Mouse (Mus musculus) intestine, postnatal 0 days (tissue): ENCODE measurements around the gene Sumo2. TPM values are rescaled to one million over a fixed set of nuclear protein-coding genes. Genes with fewer than 3 reads are reported as not detected.
A peak's percentile ranks its signal among the peaks of the same experiment; 100 is the strongest.

Experiments
- ATAC-seq: fragments of 200-750 bp; cut with Nextera tagmentation; 2 replicates; pipeline ENCODE4 v1.8.0; 2017; ENCODE audit warnings: mild to moderate bottlenecking, moderate TSS enrichment, moderate library complexity
- H3K27ac ChIP-seq: fragments of 300-500 bp; sonication (generic); 2 replicates; pipeline ENCODE4 v1.5.1; 2014; ENCODE audit warnings: mild to moderate bottlenecking, low read depth, low read length, moderate library complexity
- H3K27me3 ChIP-seq: fragments of 300-500 bp; sonication (generic); replicated peaks from 2 replicates; pipeline ENCODE4 v1.6.1; 2014; ENCODE audit warnings: low read length, mixed read lengths; ENCODE audit not compliant: control insufficient read depth, insufficient read depth
- H3K36me3 ChIP-seq: fragments of 300-500 bp; sonication (generic); 2 replicates; pipeline ENCODE4 v1.6.1; 2014; ENCODE audit warnings: mild to moderate bottlenecking, moderate library complexity; ENCODE audit not compliant: control insufficient read depth, insufficient read depth
- H3K4me1 ChIP-seq: fragments of 300-500 bp; sonication (generic); replicated peaks from 2 replicates; pipeline ENCODE4 v1.6.1; 2014; ENCODE audit warnings: antibody characterized with exemption, low read length, mixed read lengths; ENCODE audit not compliant: control insufficient read depth, insufficient read depth
- H3K4me2 ChIP-seq: fragments of 300-500 bp; sonication (generic); replicated peaks from 2 replicates; pipeline ENCODE4 v1.6.1; 2014; ENCODE audit warnings: low read depth, mild to moderate bottlenecking, moderate library complexity
- H3K4me3 ChIP-seq: fragments of 300-500 bp; sonication (generic); 2 replicates; pipeline ENCODE4 v1.5.1; 2014; ENCODE audit warnings: low read depth, low read length
- H3K9ac ChIP-seq: fragments of 300-500 bp; sonication (generic); 2 replicates; pipeline ENCODE4 v1.6.1; 2014; ENCODE audit warnings: mild to moderate bottlenecking, low read depth, low read length
- H3K9me3 ChIP-seq: fragments of 300-500 bp; sonication (generic); 2 replicates; pipeline ENCODE4 v1.6.1; 2016; ENCODE audit warnings: mixed run types; ENCODE audit not compliant: control insufficient read depth
- CTCF ChIP-seq: sonication (generic); IDR thresholded peaks from 2 replicates; pipeline ENCODE4 v1.5.1; 2016; ENCODE audit warnings: low read depth, mild to moderate bottlenecking, control low read depth, antibody characterized with exemption, moderate library complexity
- WGBS: fragments of 180-500 bp; shearing (Covaris S2); extraction: QIAGEN DNeasy Blood & Tissue Kit; methylation state at CpG from one replicate; pipeline ENCODE4 v1.1.7; 2014; 5-methylcytosine and 5-hydroxymethylcytosine counted together
- polyA plus RNA-seq: library from polyadenylated mRNA; unstranded; fragments of >200 nt; fragmentation: Nextera tagmentation; extraction: Ambion mirVana; gene quantifications from 2 replicates; pipeline ENCODE4 v1.2.1, GENCODE M21; 2015

The Sumo2 gene
- polyA plus RNA-seq, 1 experiment from 2014 or later = 404 TPM

DNA sequence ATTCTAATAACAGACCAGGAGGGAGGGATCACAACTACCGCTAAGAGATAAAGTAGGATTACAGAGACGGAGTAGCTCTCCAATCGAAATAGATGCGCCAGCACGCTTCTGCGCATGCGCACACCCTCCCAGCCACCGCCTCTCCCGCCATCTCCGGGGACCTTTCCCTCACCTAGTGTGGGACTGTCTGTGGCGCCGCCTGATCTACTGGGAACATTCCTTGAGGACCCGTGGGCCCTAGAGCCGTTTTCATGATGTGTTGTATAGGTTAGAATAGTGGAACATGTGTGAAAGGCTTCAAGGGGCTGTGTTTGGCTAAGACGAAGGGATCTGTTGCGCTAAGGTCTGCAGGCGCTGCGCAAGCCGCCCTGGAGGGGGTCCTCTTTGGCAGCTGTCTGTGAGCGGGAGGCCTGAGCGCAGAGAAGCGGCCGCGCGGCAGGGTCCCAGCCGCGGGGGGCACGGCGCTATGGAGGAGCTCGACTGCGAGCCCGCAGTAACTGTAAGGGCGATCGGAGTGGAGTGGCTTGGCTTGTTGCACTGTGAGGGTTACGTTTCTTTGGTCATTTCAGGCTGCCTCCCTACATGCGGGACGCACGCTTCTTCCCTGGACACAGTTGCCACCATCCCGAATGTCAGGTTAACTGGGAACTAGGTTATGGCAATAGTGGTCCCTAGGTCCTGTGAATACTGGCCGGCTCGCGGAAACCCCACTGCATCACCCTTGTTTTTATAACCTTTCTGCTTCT lies 28.2 kb upstream of the Sumo2 start, which contains the start of gene Nup85:
Nup85 (plus strand) TSS at position 371 of the 746 bp plus-strand sequence.
- peak; percentile 88 for ATAC-seq
- TF ChIP-seq CTCF = peak; percentile 17; the same call in 1 of the 2 replicates
- Histone ChIP-seq H3K4me2 (peak within 1 kb of the TSS; percentile 76), H3K9me3 (no peaks in the 10 kb centered on the region), H3K27me3 (no peaks in the 10 kb centered on the region), H3K27ac (peak within 1 kb of the TSS; percentile 81), H3K36me3 (peaks cover 24% of the 10 kb centered on the region), H3K4me1 (peaks cover 4% of the 10 kb centered on the region; the same call in 1 of the 2 replicates), H3K9ac (peak within 1 kb of the TSS; percentile 76), H3K4me3 (peak within 1 kb of the TSS; percentile 80)
- WGBS = 1% methylated on average over 42 of the region's 42 CpGs

GRCm38 (mm10) chr11:115563406-115563805 lies 27.3 kb upstream of the Sumo2 start:
- 43% methylated on average over 4 of the region's 4 CpGs for WGBS
- Histone ChIP-seq H3K36me3 (peaks cover 15% of the 10 kb centered on the region), H3K9ac (peak overlapping the region; percentile 76; the same call in 1 of the 2 replicates), H3K9me3 (no peaks in the 10 kb centered on the region), H3K27ac (no peak overlapping the region), H3K4me1 (peaks cover 4% of the 10 kb centered on the region; the same call in 1 of the 2 replicates), H3K4me2 (peak overlapping the region; percentile 76), H3K27me3 (no peaks in the 10 kb centered on the region), H3K4me3 (peak overlapping the region; percentile 80)
- no peak for ATAC-seq
- peak; percentile 38 for TF ChIP-seq CTCF

DNA sequence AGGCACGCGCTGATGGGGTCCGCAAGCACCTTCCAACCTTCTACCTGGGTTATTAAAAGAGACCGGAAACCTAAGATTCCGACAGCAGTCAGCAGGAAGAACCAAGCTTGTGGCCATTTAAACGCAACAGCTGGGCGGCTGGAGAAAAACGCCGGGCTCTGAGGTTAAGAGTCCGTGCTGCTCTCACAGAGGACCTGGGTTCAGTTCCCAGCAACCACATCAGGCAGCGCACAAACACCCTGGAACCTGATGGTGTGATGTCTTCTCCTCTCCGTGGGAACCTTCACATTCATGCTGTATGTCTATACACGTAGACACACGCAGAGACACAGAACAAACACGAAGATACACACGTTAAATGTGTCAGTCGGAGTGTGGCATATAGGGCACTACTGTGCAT lies 19.6 kb upstream of the Sumo2 start:
- H3K4me2 ChIP-seq = no peak overlapping the region
- WGBS = 77% methylated on average over 17 of the region's 17 CpGs
- no peak for TF ChIP-seq CTCF
- H3K27ac ChIP-seq = no peak overlapping the region
- no peak for ATAC-seq
- H3K9ac ChIP-seq = no peak overlapping the region
- H3K9me3 ChIP-seq = no peaks in the 10 kb centered on the region
- H3K4me3 ChIP-seq = no peak overlapping the region
- no peaks in the 10 kb centered on the region for H3K36me3 ChIP-seq
- no peaks in the 10 kb centered on the region for H3K27me3 ChIP-seq
- no peaks in the 10 kb centered on the region for H3K4me1 ChIP-seq

- TF ChIP-seq CTCF = peak; percentile 68
- ATAC-seq = no peak
- H3K27me3 ChIP-seq = no peaks in the 10 kb centered on the region
- no peak overlapping the region for H3K4me2 ChIP-seq
- no peaks in the 10 kb centered on the region for H3K4me1 ChIP-seq
- H3K4me3 ChIP-seq = no peak overlapping the region
- WGBS = 67% methylated on average over 4 of the region's 4 CpGs
- no peaks in the 10 kb centered on the region for H3K36me3 ChIP-seq
- H3K27ac ChIP-seq = no peak overlapping the region
- H3K9me3 ChIP-seq = 0 out of 2 replicates have a peak, but pooled peaks cover 2% of the 10 kb centered on the region
- H3K9ac ChIP-seq = no peak overlapping the region
Measured at GRCm38 (mm10) chr11:115552783-115553182, 16.7 kb upstream of the Sumo2 start.

DNA sequence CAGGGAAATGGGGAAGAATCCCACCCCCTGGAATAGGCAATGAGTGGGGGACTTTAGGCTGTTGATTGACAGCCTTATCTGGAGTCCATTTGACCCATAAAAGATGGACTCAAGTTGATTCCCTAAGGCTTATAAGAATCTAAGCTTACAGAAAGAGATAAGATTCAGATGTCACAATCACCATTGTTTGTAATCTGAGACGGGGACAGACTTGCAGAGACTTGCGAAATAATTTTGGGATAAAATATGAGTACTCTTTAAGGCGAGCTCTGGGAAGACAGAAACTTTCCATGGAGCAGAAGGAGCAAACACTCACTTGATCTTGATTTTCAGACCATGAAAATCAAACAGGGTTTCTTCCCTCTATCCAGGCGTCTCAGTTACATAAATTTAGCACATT lies 7.5 kb upstream of the Sumo2 start:
- no peaks in the 10 kb centered on the region for H3K9me3 ChIP-seq
- 65% methylated on average over 4 of the region's 4 CpGs for WGBS
- H3K4me1 ChIP-seq = no peaks in the 10 kb centered on the region
- H3K27ac ChIP-seq = no peak overlapping the region
- TF ChIP-seq CTCF = no peak
- no peaks in the 10 kb centered on the region for H3K27me3 ChIP-seq
- H3K36me3 ChIP-seq = no peaks in the 10 kb centered on the region
- no peak overlapping the region for H3K4me3 ChIP-seq
- H3K9ac ChIP-seq = no peak overlapping the region
- no peak for ATAC-seq
- H3K4me2 ChIP-seq = no peak overlapping the region

- Histone ChIP-seq H3K36me3 (peaks cover 7% of the 10 kb centered on the region), H3K27me3 (no peaks in the 10 kb centered on the region), H3K4me1 (no peaks in the 10 kb centered on the region), H3K9me3 (no peaks in the 10 kb centered on the region), H3K4me2 (no peak overlapping the region), H3K9ac (no peak overlapping the region), H3K27ac (no peak overlapping the region), H3K4me3 (no peak overlapping the region)
- 58% methylated on average over 2 of the region's 2 CpGs for WGBS
- ATAC-seq = no peak
- peak; percentile 45; the same call in 1 of the 2 replicates for TF ChIP-seq CTCF
Measured at GRCm38 (mm10) chr11:115538045-115538444, 2.0 kb upstream of the Sumo2 start.
